Mouse (Mus musculus) MEL (cell line): ENCODE measurements at regions not wholly inside any gene's neighbourhood (a gene's known extent, or its start where the extent isn't known, plus 50 kb on each side); places are given as distances from the start of the nearest gene placed in this dataset.
"Not testable (repeated sequence)": the region's sequence is repeated elsewhere in the genome, so short reads cannot be mapped to it uniquely, and the experiment has no call there.

Experiments used
- DNase-seq: peaks from one replicate; pipeline ENCODE4 v3.0.0; 2011; ENCODE audit warnings: low read depth, low spot score
- H3K27ac ChIP-seq: 2 replicates; pipeline ENCODE4 v1.5.1; 2012; ENCODE audit warnings: low read depth, mild to moderate bottlenecking, control low read depth, low read length, moderate library complexity; ENCODE audit not compliant: control insufficient read depth
- H3K27me3 ChIP-seq, 2 experiments: fragments of 150-350 bp in 1 of 2; sonication (generic) in 1 of 2; 2 replicates each; pipeline ENCODE4 v1.6.1; 2012; ENCODE audit warnings: low read length in 2 of 2, mild to moderate bottlenecking in 2 of 2, improper control_type of control experiment in 1 of 2, moderate library complexity in 1 of 2; ENCODE audit not compliant: insufficient read depth in 2 of 2, control insufficient read depth in 1 of 2
- H3K36me3 ChIP-seq, 2 experiments: 2 replicates each; pipeline ENCODE4 v1.6.1; 2012 to 2014; ENCODE audit warnings: low read length in 2 of 2, improper control_type of control experiment in 1 of 2, inconsistent platforms in 1 of 2, mild to moderate bottlenecking in 1 of 2; ENCODE audit not compliant: insufficient read depth in 2 of 2, control insufficient read depth in 1 of 2
- H3K4me1 ChIP-seq, 2 experiments: fragments of 150-350 bp in 1 of 2; sonication (generic) in 1 of 2; 2 replicates each; pipeline ENCODE4 v1.6.1; 2012; ENCODE audit warnings: low read length in 2 of 2, improper control_type of control experiment in 1 of 2, mild to moderate bottlenecking in 1 of 2; ENCODE audit not compliant: insufficient read depth in 2 of 2, control insufficient read depth in 1 of 2
- H3K4me3 ChIP-seq, 2 experiments: fragments of 150-350 bp in 1 of 2; sonication (generic) in 1 of 2; 2 replicates each; pipeline ENCODE4 v1.5.1; 2012; ENCODE audit warnings: low read depth in 2 of 2, low read length in 2 of 2, mild to moderate bottlenecking in 2 of 2, moderate library complexity in 2 of 2, control low read depth in 1 of 2, improper control_type of control experiment in 1 of 2; ENCODE audit not compliant: control insufficient read depth in 1 of 2, insufficient read depth in 1 of 2
- H3K79me2 ChIP-seq: 2 replicates; pipeline ENCODE4 v1.6.1; 2012; ENCODE audit warnings: mild to moderate bottlenecking, low read length, moderate library complexity; ENCODE audit not compliant: control insufficient read depth, poor library complexity, insufficient read depth
- H3K9ac ChIP-seq: 2 replicates; pipeline ENCODE4 v1.6.1; 2012; ENCODE audit warnings: low read depth, mild to moderate bottlenecking, control low read depth, low read length, moderate library complexity; ENCODE audit not compliant: control insufficient read depth, poor library complexity, severe bottlenecking
- H3K9me3 ChIP-seq: fragments of 150-350 bp; sonication (generic); replicated peaks from 2 replicates; pipeline ENCODE4 v1.6.1; 2012; ENCODE audit warnings: mild to moderate bottlenecking, low read length, improper control_type of control experiment, moderate library complexity; ENCODE audit not compliant: insufficient read depth
- BHLHE40 ChIP-seq: IDR thresholded peaks from 2 replicates; pipeline ENCODE4 v1.6.1; 2012; ENCODE audit warnings: low read depth, mild to moderate bottlenecking, inconsistent platforms, low read length, improper control_type of control experiment, borderline replicate concordance
- CHD2 ChIP-seq: IDR thresholded peaks from 2 replicates; pipeline ENCODE4 v1.6.1; 2011; ENCODE audit warnings: low read length, improper control_type of control experiment
- CTCF ChIP-seq, 3 experiments: IDR thresholded peaks in 2 of 3; conservative IDR thresholded peaks in 1 of 3; 2 replicates each; pipeline ENCODE4 v1.5.1; 2011 to 2012; ENCODE audit warnings: low read length in 3 of 3, low read depth in 2 of 3, mild to moderate bottlenecking in 2 of 3, improper control_type of control experiment in 1 of 3, inconsistent platforms in 1 of 3, mixed read lengths in 1 of 3, moderate library complexity in 1 of 3; ENCODE audit not compliant: control insufficient read depth in 1 of 3, insufficient read depth in 1 of 3, poor library complexity in 1 of 3, severe bottlenecking in 1 of 3
- E2F4 ChIP-seq: IDR thresholded peaks from 2 replicates; pipeline ENCODE4 v1.6.1; 2011; ENCODE audit warnings: low read depth, low read length, improper control_type of control experiment, borderline replicate concordance
- EP300 ChIP-seq, 2 experiments: IDR thresholded peaks; 2 replicates each; pipeline ENCODE4 v1.6.1; 2011; ENCODE audit warnings: improper control_type of control experiment in 2 of 2, low read length in 2 of 2, low read depth in 1 of 2, mild to moderate bottlenecking in 1 of 2
- GATA1 ChIP-seq: IDR thresholded peaks from 2 replicates; pipeline ENCODE4 v1.6.1; 2011; ENCODE audit warnings: low read depth, low read length, improper control_type of control experiment
- JUND ChIP-seq: IDR thresholded peaks from 2 replicates; pipeline ENCODE4 v1.6.1; 2011; ENCODE audit warnings: low read depth, mild to moderate bottlenecking, improper control_type of control experiment, low read length
- MAFK ChIP-seq: IDR thresholded peaks from 2 replicates; pipeline ENCODE4 v1.6.1; 2011; ENCODE audit warnings: low read depth, mild to moderate bottlenecking, low read length, improper control_type of control experiment, borderline replicate concordance
- MYC ChIP-seq: IDR thresholded peaks from 2 replicates; pipeline ENCODE4 v1.6.1; 2011; ENCODE audit warnings: low read depth, mild to moderate bottlenecking, low read length, improper control_type of control experiment, moderate library complexity
- POLR2A ChIP-seq, 2 experiments: IDR thresholded peaks; 2 replicates each; pipeline ENCODE4 v1.6.1; 2011 to 2012; ENCODE audit warnings: low read length in 2 of 2, mild to moderate bottlenecking in 2 of 2, control low read depth in 1 of 2, improper control_type of control experiment in 1 of 2, low read depth in 1 of 2, moderate library complexity in 1 of 2; ENCODE audit not compliant: control insufficient read depth in 1 of 2, insufficient read depth in 1 of 2, poor library complexity in 1 of 2
- POLR2AphosphoS5 ChIP-seq: IDR thresholded peaks from 2 replicates; pipeline ENCODE4 v1.6.1; 2012; ENCODE audit warnings: low read depth, borderline replicate concordance, mild to moderate bottlenecking, inconsistent platforms, low read length, moderate library complexity, mixed read lengths
- SIN3A ChIP-seq: IDR thresholded peaks from 2 replicates; pipeline ENCODE4 v1.6.1; 2012; ENCODE audit warnings: low read length, improper control_type of control experiment, inconsistent platforms
- SMC3 ChIP-seq: IDR thresholded peaks from 2 replicates; pipeline ENCODE4 v1.6.1; 2011; ENCODE audit warnings: low read depth, low read length, improper control_type of control experiment
- UBTF ChIP-seq: IDR thresholded peaks from 2 replicates; pipeline ENCODE4 v1.6.1; 2012; ENCODE audit warnings: low read depth, mild to moderate bottlenecking, inconsistent platforms, low read length, improper control_type of control experiment, moderate library complexity, borderline replicate concordance; ENCODE audit not compliant: insufficient read depth
- USF2 ChIP-seq, 2 experiments: IDR thresholded peaks; 2 replicates each; pipeline ENCODE4 v1.6.1; 2011 to 2012; ENCODE audit warnings: improper control_type of control experiment in 2 of 2, low read length in 2 of 2, borderline replicate concordance in 1 of 2, inconsistent platforms in 1 of 2, low read depth in 1 of 2, mild to moderate bottlenecking in 1 of 2; ENCODE audit not compliant: insufficient read depth in 1 of 2
- ZKSCAN1 ChIP-seq: IDR thresholded peaks from 2 replicates; pipeline ENCODE4 v1.6.1; 2012; ENCODE audit warnings: low read depth, mild to moderate bottlenecking, inconsistent platforms, low read length, improper control_type of control experiment, moderate library complexity
- ZMIZ1 ChIP-seq: IDR thresholded peaks from 2 replicates; pipeline ENCODE4 v1.6.1; 2012; ENCODE audit warnings: low read depth, mild to moderate bottlenecking, inconsistent platforms, low read length, improper control_type of control experiment, moderate library complexity
- ZNF384 ChIP-seq: IDR thresholded peaks from 2 replicates; pipeline ENCODE4 v1.6.1; 2012; ENCODE audit warnings: low read depth, mild to moderate bottlenecking, inconsistent platforms, low read length, improper control_type of control experiment

- H3K79me2 ChIP-seq, H3K4me3 ChIP-seq, H3K27me3 ChIP-seq, H3K9ac ChIP-seq: not testable (repeated sequence)
- peak; percentile 63 for TF ChIP-seq ZNF384
- TF ChIP-seq, all 39 proteins: peak for 1; not testable (repeated sequence) for 38
- not testable (repeated sequence) for H3K27ac ChIP-seq, DNase-seq, H3K9me3 ChIP-seq, H3K4me1 ChIP-seq, H3K36me3 ChIP-seq
Observed at GRCm38 (mm10) chr16:55757422-55757815, 81.3 kb downstream of the Nfkbiz start.

GRCm38 (mm10) chr16:55756764-55757421 is 81.8 kb downstream of the Nfkbiz start:
- no peak for DNase-seq
- H3K9ac ChIP-seq, result no peak overlapping the region

GRCm38 (mm10) chr16:55755309-55755832 is 83.3 kb downstream of the Nfkbiz start:
- H3K27ac ChIP-seq, result no peak overlapping the region
- no peaks in the 10 kb centered on the region for H3K36me3 ChIP-seq
- H3K79me2 ChIP-seq, result no peaks in the 10 kb centered on the region
- no peak for TF ChIP-seq MAFK
- no peak for TF ChIP-seq EP300 (IDR thresholded peaks at IDR 0.05; ENCODE audit: low read depth in 1 of 2, low read length in 2 of 2)
- TF ChIP-seq E2F4, result no peak
- TF ChIP-seq GATA1, result no peak
- no peak for TF ChIP-seq CHD2
- TF ChIP-seq ZMIZ1, result no peak
- no peak for TF ChIP-seq MYC
- no peak for TF ChIP-seq CTCF (IDR thresholded peaks at IDR 0.05 in 2 of 3, conservative IDR thresholded peaks at IDR 0.05 in 1 of 3; ENCODE audit: control insufficient read depth in 1 of 3, insufficient read depth in 1 of 3, low read depth in 2 of 3, low read length in 3 of 3, poor library complexity in 1 of 3, severe bottlenecking in 1 of 3)
- no peak for TF ChIP-seq ZKSCAN1
- TF ChIP-seq JUND, result no peak
- no peak for TF ChIP-seq POLR2AphosphoS5
- TF ChIP-seq BHLHE40, result no peak
- no peak for TF ChIP-seq SMC3
- no peak overlapping the region for H3K4me3 ChIP-seq
- no peaks in the 10 kb centered on the region for H3K4me1 ChIP-seq
- no peak for DNase-seq
- H3K27me3 ChIP-seq, result peaks cover 0 to under 1% of the 10 kb centered on the region in 2 experiments; a peak in 1 of 4 replicates
- no peaks in the 10 kb centered on the region for H3K9me3 ChIP-seq
- no peak overlapping the region for H3K9ac ChIP-seq

More at GRCm38 (mm10) chr16:55756764-55757421, 81.8 kb downstream of the Nfkbiz start:
- no peak for TF ChIP-seq POLR2A (IDR thresholded peaks at IDR 0.05; ENCODE audit: control insufficient read depth in 1 of 2, insufficient read depth in 1 of 2, low read depth in 1 of 2, low read length in 2 of 2, poor library complexity in 1 of 2)
- no peak for TF ChIP-seq CHD2
- TF ChIP-seq SIN3A, result no peak
- TF ChIP-seq ZKSCAN1, result no peak
- TF ChIP-seq USF2 (IDR thresholded peaks at IDR 0.05; ENCODE audit: borderline replicate concordance in 1 of 2, insufficient read depth in 1 of 2, low read depth in 1 of 2, low read length in 2 of 2), result no peak
- TF ChIP-seq UBTF, result no peak
- Histone ChIP-seq H3K79me2 (no peaks in the 10 kb centered on the region), H3K9me3 (no peaks in the 10 kb centered on the region), H3K27me3 (no peaks in the 10 kb centered on the region), H3K4me3 (no peak overlapping the region), H3K4me1 (no peaks in the 10 kb centered on the region), H3K27ac (no peak overlapping the region), H3K36me3 (no peaks in the 10 kb centered on the region)
